Mouse (Mus musculus): ENCODE results near the gene T2. TPM values are rescaled to one million over a fixed set of nuclear protein-coding genes. Genes with fewer than 3 reads are reported as not detected.

Gene T2
- polyA plus RNA-seq, 1 experiment from 2014 or later, result 0.31 TPM

DNA sequence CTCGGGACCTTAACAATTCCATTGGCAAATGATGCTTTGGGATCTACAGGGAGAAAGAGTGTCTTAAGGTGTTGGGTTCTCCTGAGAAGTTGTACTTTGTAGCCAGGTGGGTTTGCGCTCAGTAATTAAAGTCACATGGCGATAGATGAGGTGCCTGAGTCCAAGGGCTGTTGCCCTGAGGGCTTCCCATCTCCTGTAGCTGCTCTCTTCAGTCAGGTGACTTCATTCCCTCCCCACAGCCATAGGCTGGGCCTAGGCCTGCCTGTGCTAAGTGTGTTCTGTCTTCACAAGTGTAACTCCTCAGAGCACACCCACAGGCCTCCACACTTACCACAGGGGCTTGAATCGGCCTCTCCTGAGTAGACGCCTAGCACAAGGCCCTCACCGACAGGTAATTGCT is 1.7 kb downstream of the T2 start:
- WGBS, result 97% methylated on average over 6 of the region's 6 CpGs
- no peak overlapping the region for H3K4me2 ChIP-seq (replicated peaks)
- H3K9ac ChIP-seq, result no peak overlapping the region
- H3K4me3 ChIP-seq (replicated peaks; ENCODE audit: low read length), result no peak overlapping the region
- no peak overlapping the region for H3K27ac ChIP-seq
- H3K27me3 ChIP-seq (ENCODE audit: control insufficient read depth, insufficient read depth, low read length), result no peaks in the 10 kb centered on the region
- DNase-seq (ENCODE audit: low spot score) (no peak), ATAC-seq (ENCODE audit: low FRiP score) (no peak)
- H3K36me3 ChIP-seq (replicated peaks; ENCODE audit: control insufficient read depth, insufficient read depth), result no peaks in the 10 kb centered on the region
- no peaks in the 10 kb centered on the region for H3K9me3 ChIP-seq (ENCODE audit: control insufficient read depth, low read length)
- H3K4me1 ChIP-seq (replicated peaks; ENCODE audit: control insufficient read depth, insufficient read depth, low read length), result peaks cover 8% of the 10 kb centered on the region

DNA sequence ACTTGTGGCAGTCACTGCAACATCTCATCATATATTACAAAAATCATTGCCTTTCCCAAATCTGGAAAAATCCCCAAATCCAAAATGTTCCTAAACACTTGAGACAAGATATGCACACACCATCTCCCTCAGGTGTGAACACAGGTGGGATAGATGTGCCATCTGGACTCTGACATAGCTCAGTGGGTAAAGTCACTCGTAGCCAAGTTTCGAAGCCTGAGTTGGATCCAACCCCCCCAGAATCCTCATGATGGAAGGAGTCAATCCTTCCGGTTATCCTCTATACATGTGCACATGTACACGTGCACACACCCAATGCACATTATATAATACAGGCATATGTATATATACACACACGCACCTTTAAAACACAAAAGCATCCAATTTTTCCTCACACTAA is 5.1 kb downstream of the T2 start:
- no peak overlapping the region for H3K27ac ChIP-seq
- H3K4me2 ChIP-seq (replicated peaks), result no peak overlapping the region
- DNase-seq (ENCODE audit: low spot score) (no peak), ATAC-seq (ENCODE audit: low FRiP score) (0 out of 2 replicates have a peak, but pooled peaks have one; percentile 38)
- peaks cover 8% of the 10 kb centered on the region for H3K4me1 ChIP-seq (replicated peaks; ENCODE audit: control insufficient read depth, insufficient read depth, low read length)
- H3K27me3 ChIP-seq (ENCODE audit: control insufficient read depth, insufficient read depth, low read length), result no peaks in the 10 kb centered on the region
- 80% methylated on average over 5 of the region's 5 CpGs for WGBS
- H3K4me3 ChIP-seq (replicated peaks; ENCODE audit: low read length), result no peak overlapping the region
- no peak overlapping the region for H3K9ac ChIP-seq
- no peaks in the 10 kb centered on the region for H3K36me3 ChIP-seq (replicated peaks; ENCODE audit: control insufficient read depth, insufficient read depth)
- no peaks in the 10 kb centered on the region for H3K9me3 ChIP-seq (ENCODE audit: control insufficient read depth, low read length)

DNA sequence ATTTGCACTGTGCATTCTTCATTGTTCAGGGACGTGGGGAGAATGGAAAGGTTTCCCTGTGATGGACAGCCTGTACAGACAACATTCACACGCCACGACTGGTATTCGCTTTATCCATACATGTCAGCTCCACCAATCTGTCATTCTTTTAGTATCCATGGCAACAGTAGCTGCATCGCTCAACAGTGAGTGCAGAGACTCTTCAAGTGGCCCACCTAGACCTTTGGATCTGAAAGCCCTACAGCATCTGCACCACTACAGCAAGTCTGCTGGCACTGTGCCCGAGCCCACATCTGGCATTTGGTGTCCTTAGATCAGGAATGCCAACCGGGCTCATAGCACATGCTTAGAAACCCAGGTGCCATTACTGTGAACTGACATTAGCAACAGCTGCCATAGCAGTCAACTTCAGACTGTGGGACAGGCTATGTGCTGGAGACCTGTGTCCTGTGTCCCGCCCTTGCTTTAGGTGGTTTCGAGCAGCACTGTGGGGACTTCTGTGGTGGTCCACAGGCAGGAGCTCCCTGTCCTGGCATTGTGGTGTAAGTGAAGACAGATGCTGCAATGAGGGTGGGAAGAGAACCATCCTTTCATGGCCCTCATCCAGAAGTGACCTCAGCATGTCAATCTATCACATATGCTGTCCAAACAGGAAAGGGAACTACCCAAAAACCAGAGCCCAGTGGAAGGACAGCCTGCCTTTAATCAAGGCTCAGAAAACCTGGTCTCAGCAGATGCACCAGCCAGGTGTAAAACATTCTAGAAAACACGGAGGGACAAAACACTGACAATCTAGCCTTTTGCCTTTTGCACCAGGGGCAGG is 5.7 kb downstream of the T2 start:
- DNase-seq (ENCODE audit: low spot score) (peak; percentile 54), ATAC-seq (ENCODE audit: low FRiP score) (peak; percentile 59)
- no peaks in the 10 kb centered on the region for H3K36me3 ChIP-seq (replicated peaks; ENCODE audit: control insufficient read depth, insufficient read depth)
- no peak overlapping the region for H3K4me3 ChIP-seq (replicated peaks; ENCODE audit: low read length)
- H3K9me3 ChIP-seq (ENCODE audit: control insufficient read depth, low read length), result no peaks in the 10 kb centered on the region
- 56% methylated on average over 10 of the region's 10 CpGs for WGBS
- no peak overlapping the region for H3K9ac ChIP-seq
- peaks cover 14% of the 10 kb centered on the region for H3K4me1 ChIP-seq (replicated peaks; ENCODE audit: control insufficient read depth, insufficient read depth, low read length)
- H3K27me3 ChIP-seq (ENCODE audit: control insufficient read depth, insufficient read depth, low read length), result no peaks in the 10 kb centered on the region
- no peak overlapping the region for H3K27ac ChIP-seq
- H3K4me2 ChIP-seq (replicated peaks), result no peak overlapping the region

DNA sequence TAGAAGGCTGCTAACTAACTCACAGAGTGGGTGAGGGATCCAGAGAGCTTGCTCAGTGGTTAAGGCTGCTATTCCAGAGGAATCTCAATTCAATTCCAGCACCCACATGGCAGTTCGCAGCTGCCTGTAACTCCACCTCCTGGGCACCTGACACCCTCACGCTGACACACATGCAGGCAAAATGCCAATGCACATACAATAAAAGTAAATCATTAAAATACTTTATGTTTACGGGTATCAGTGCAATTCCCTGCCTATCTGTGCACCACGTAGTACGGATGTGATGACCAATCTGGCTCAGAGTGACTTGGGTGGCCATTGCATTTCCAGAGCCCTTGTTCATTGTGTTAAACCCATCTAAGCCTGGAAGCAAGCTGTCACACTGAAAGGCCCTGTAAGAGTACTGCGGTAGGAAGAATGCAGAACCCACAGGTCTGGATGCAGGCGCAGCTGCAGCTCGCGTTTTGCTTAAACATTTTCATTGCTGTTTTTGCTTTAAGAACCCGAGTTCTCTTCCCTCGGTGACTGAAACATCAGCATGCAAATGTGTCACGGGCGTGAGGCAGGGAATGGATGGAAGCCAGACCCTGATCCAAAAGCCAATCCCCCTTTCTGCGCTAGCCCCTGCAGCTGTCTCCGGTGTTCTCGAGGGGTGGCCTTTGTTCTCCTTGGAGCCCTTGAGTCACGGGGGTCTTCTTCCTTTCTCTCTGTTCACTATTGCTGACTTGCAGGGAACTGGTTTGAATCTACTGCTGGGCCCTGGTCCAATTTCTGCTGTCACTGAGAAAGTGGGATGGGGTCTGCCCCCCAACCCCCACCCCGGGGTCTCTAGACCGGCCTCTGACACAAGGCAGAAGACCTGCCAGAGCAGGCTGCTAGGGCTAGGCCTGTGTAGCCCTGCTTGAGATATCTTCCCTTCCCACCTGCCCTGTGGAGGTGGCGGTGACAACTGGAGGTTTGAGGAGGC is 12.0 kb downstream of the T2 start:
- Histone ChIP-seq H3K4me3 (replicated peaks; ENCODE audit: low read length) (no peak overlapping the region), H3K27me3 (ENCODE audit: control insufficient read depth, insufficient read depth, low read length) (no peaks in the 10 kb centered on the region), H3K9ac (peak overlapping the region; percentile 45), H3K9me3 (ENCODE audit: control insufficient read depth, low read length) (no peaks in the 10 kb centered on the region), H3K27ac (peak overlapping the region; percentile 99), H3K4me2 (replicated peaks) (peak overlapping the region; percentile 40), H3K4me1 (replicated peaks; ENCODE audit: control insufficient read depth, insufficient read depth, low read length) (peaks cover 59% of the 10 kb centered on the region), H3K36me3 (replicated peaks; ENCODE audit: control insufficient read depth, insufficient read depth) (no peaks in the 10 kb centered on the region)
- DNase-seq (ENCODE audit: low spot score), result peak; percentile 68
- ATAC-seq (ENCODE audit: low FRiP score), result peak; percentile 68
- WGBS, result 11% methylated on average over 20 of the region's 20 CpGs

DNA sequence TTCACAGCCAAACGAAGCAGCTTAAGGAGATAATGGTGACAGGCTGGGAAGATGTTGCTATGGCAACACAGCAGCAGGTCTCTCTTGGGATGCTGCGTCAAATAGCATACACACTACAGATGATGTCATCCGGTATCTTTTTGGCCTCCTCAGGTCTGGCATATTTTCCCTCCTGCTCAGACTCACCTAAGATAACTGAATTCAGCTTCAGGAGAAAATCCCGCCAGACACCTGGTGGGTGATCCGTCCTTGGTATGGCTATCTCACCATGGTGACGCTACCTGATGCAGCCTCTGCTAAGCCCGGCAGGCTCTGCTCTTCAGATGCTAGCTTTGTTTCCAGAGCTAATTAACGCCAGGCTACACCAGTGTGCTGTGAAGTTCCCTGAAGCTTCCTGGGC is 12.8 kb downstream of the T2 start:
- Histone ChIP-seq H3K4me3 (replicated peaks; ENCODE audit: low read length) (peak overlapping the region; percentile 12), H3K36me3 (replicated peaks; ENCODE audit: control insufficient read depth, insufficient read depth) (no peaks in the 10 kb centered on the region)
- 5% methylated on average over 8 of the region's 8 CpGs for WGBS

DNA sequence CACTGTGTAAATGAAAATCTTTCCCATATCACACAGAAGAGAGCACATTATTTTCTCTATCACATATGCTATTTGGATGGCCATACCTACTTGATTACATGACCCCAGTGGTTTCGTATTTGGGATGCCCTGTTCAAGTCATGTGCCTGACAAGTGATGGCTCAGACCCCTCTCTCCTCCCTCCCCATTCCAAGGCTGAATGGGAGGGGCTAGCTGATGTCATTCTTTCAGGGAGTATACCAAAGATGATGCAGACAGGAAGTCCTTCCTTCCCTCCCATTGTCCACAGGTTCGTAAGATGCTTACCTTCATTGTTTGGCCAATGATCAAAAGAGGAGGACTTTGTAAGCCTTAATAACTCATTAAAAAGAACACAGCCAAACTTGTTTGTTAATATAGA is 13.4 kb downstream of the T2 start:
- Histone ChIP-seq H3K9ac (peak overlapping the region; percentile 43), H3K36me3 (replicated peaks; ENCODE audit: control insufficient read depth, insufficient read depth) (no peaks in the 10 kb centered on the region), H3K9me3 (ENCODE audit: control insufficient read depth, low read length) (no peaks in the 10 kb centered on the region), H3K4me1 (replicated peaks; ENCODE audit: control insufficient read depth, insufficient read depth, low read length) (peaks cover 64% of the 10 kb centered on the region), H3K27ac (peak overlapping the region; percentile 99), H3K27me3 (ENCODE audit: control insufficient read depth, insufficient read depth, low read length) (no peaks in the 10 kb centered on the region), H3K4me2 (replicated peaks) (peak overlapping the region; percentile 40), H3K4me3 (replicated peaks; ENCODE audit: low read length) (0 out of 2 replicates have a peak overlapping the region, but pooled peaks have one; percentile 12)
- no peak for DNase-seq (ENCODE audit: low spot score)
- ATAC-seq (ENCODE audit: low FRiP score), result no peak
- WGBS, result 37% methylated on average over 2 of the region's 2 CpGs

More for the DNA sequence above, 12.8 kb downstream of the T2 start:
- peak overlapping the region; percentile 99 for H3K27ac ChIP-seq
- peak; percentile 87 for DNase-seq (ENCODE audit: low spot score)
- no peaks in the 10 kb centered on the region for H3K9me3 ChIP-seq (ENCODE audit: control insufficient read depth, low read length)
- H3K4me1 ChIP-seq (replicated peaks; ENCODE audit: control insufficient read depth, insufficient read depth, low read length), result peaks cover 64% of the 10 kb centered on the region
- peak overlapping the region; percentile 40 for H3K4me2 ChIP-seq (replicated peaks)
- H3K9ac ChIP-seq, result peak overlapping the region; percentile 43
- peak; percentile 85 for ATAC-seq (ENCODE audit: low FRiP score)
- H3K27me3 ChIP-seq (ENCODE audit: control insufficient read depth, insufficient read depth, low read length), result no peaks in the 10 kb centered on the region

DNA sequence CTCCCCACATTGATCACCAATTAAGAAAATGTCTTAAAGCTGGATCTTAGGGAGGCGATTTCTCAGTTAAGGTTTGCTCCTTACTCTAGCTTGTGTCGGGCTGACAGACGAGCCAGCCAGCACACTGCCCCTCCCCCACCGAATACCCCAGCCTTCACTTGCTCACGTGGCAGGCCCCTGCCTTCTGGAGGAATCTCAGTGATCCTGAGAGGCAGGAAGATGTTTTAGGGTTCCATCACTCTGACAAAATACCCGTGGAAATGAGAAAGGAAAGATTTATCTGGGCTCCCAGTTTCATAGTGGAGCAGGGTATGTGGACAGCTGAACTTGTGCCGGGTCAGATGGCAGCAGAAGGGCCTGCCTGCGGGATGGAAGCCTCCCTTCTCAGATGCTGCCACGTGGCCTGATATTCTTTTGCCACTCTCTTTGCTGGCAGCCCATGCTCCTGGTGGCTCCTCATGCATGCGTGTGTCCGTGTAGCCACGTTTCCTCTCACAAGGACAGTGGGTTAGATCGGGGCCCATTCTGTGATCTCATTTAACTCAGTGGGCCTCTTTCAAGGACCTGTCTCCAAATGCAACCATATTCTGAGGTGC is 14.9 kb downstream of the T2 start:
- Histone ChIP-seq H3K9me3 (ENCODE audit: control insufficient read depth, low read length) (no peaks in the 10 kb centered on the region), H3K27ac (peak overlapping the region; percentile 94), H3K27me3 (ENCODE audit: control insufficient read depth, insufficient read depth, low read length) (no peaks in the 10 kb centered on the region), H3K4me2 (replicated peaks) (peak overlapping the region; percentile 8; the same call in 1 of the 2 replicates), H3K9ac (peak overlapping the region; percentile 83), H3K4me3 (replicated peaks; ENCODE audit: low read length) (no peak overlapping the region), H3K4me1 (replicated peaks; ENCODE audit: control insufficient read depth, insufficient read depth, low read length) (peaks cover 64% of the 10 kb centered on the region), H3K36me3 (replicated peaks; ENCODE audit: control insufficient read depth, insufficient read depth) (no peaks in the 10 kb centered on the region)
- WGBS, result 13% methylated on average over 13 of the region's 13 CpGs
- DNase-seq (ENCODE audit: low spot score), result peak; percentile 63
- ATAC-seq (ENCODE audit: low FRiP score), result no peak

DNA sequence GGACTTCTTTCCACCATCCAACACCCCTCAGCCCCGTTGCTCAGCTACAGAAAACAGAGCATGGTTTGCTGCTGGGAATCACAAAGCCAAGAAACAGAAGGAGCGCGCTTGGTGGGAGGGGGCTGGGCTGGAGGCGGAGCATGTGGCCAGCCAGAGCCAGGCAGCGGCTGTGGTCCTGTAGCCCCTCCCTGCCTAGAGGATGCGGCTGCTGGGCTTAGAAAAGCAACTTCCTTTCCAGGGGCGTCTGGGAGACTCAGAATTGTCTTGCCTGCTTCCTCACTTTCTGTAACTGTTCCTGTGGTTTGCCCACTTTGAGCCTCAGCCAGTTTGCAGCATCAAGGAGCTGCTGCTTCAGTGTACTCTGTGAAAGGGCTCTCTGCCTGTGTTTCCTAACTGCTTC is 16.0 kb downstream of the T2 start:
- Histone ChIP-seq H3K36me3 (replicated peaks; ENCODE audit: control insufficient read depth, insufficient read depth) (no peaks in the 10 kb centered on the region), H3K27ac (peak overlapping the region; percentile 94), H3K9me3 (ENCODE audit: control insufficient read depth, low read length) (no peaks in the 10 kb centered on the region), H3K4me1 (replicated peaks; ENCODE audit: control insufficient read depth, insufficient read depth, low read length) (peaks cover 55% of the 10 kb centered on the region), H3K27me3 (ENCODE audit: control insufficient read depth, insufficient read depth, low read length) (no peaks in the 10 kb centered on the region), H3K9ac (peak overlapping the region; percentile 83), H3K4me3 (replicated peaks; ENCODE audit: low read length) (peak overlapping the region; percentile 37), H3K4me2 (replicated peaks) (peak overlapping the region; percentile 81)
- ATAC-seq (ENCODE audit: low FRiP score), result peak; percentile 83
- whole genome bisulfite sequencing, result 0% methylated on average over 7 of the region's 7 CpGs
- DNase-seq (ENCODE audit: low spot score), result peak; percentile 87
